Mouse (Mus musculus): ENCODE results near the gene Gm28048. TPM values are rescaled to one million over a fixed set of nuclear protein-coding genes. Genes with fewer than 3 reads are reported as not detected.

Gene Gm28048
- polyA plus RNA-seq, 1 experiment: 21.9 TPM

DNA sequence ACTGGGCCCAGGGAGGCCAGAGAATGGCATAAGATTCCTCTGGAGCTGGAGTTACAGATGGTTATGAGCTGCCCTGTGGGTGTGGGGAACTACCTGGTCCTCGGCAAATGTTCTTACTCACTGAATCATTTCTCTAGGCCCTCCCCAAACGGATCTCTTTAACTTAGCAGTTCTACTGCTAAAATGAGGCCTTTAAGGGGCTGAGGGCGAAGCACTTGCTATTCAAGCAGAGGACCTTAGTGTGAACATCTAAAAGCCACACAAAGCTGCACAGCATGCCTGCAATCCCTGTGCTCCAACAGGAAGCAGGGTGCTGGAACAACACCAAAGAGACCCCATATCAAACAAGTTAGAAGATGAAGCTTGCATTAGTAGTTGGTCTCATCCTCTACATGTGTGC lies 142.4 kb downstream of the Gm28048 start:
- H3K4me1 ChIP-seq (ENCODE audit: control insufficient read depth, insufficient read depth, low read length): peaks cover 27% of the 10 kb centered on the region
- no peak overlapping the region for H3K4me3 ChIP-seq (replicated peaks; ENCODE audit: control insufficient read depth, low read depth, low read length)
- no peak for TF ChIP-seq POLR2A (IDR thresholded peaks at IDR 0.05; ENCODE audit: borderline replicate concordance, control insufficient read depth, low read depth, low read length)
- no peak for TF ChIP-seq CTCF (IDR thresholded peaks at IDR 0.05; ENCODE audit: control insufficient read depth, insufficient read depth, low read length)
- H3K27ac ChIP-seq (ENCODE audit: control insufficient read depth, insufficient read depth, low read depth, low read length, poor library complexity): no peak overlapping the region
- 41% methylated on average over 3 of the region's 3 CpGs for WGBS

DNA sequence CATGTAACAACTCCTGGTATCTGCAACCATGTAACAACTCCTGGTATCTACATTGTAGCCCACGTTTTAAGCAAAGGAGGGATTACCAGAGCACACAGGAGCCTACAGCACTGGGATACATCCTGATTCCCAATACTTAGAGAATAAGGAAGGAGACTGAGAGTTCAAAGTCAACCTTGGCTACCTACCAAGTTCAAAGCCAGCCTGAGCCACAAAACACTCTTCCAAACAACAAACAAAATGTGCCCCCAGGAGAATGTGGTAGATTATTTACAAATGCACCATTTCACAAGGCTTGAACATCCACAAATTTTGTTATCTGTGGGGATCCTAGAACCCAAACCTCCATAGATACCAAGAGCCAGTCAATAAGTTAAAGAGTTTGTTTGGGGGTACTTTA lies 143.5 kb downstream of the Gm28048 start:
- no peak overlapping the region for H3K27ac ChIP-seq (ENCODE audit: control insufficient read depth, insufficient read depth, low read depth, low read length, poor library complexity)
- no peak overlapping the region for H3K4me3 ChIP-seq (replicated peaks; ENCODE audit: control insufficient read depth, low read depth, low read length)
- WGBS: 50% methylated on average over 1 of the region's 1 CpGs
- H3K4me1 ChIP-seq (ENCODE audit: control insufficient read depth, insufficient read depth, low read length): peaks cover 19% of the 10 kb centered on the region
- TF ChIP-seq CTCF (IDR thresholded peaks at IDR 0.05; ENCODE audit: control insufficient read depth, insufficient read depth, low read length) (no peak), POLR2A (IDR thresholded peaks at IDR 0.05; ENCODE audit: borderline replicate concordance, control insufficient read depth, low read depth, low read length) (no peak)

DNA sequence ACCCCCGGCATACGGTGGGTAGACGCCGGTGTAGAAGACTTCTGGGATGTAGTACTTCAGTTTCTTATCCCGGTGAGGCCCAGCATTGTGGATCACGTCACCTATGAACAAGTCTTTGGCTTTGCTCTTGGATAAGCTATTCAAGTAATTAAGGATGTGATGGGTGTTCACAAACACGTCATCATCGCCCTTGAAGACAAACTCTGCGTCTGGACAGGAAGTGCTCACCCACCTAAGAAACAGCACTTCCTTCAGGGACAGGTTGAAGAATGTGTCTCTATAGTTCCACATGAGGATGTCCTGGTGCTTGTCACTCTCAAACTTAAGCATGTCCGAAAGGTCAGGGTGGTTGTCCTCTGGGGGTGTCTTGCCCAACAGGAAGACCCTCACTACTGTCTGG lies 145.6 kb downstream of the Gm28048 start:
- Histone ChIP-seq H3K4me1 (ENCODE audit: control insufficient read depth, insufficient read depth, low read length) (peaks cover 12% of the 10 kb centered on the region), H3K27ac (ENCODE audit: control insufficient read depth, insufficient read depth, low read depth, low read length, poor library complexity) (no peak overlapping the region), H3K4me3 (replicated peaks; ENCODE audit: control insufficient read depth, low read depth, low read length) (no peak overlapping the region)
- 72% methylated on average over 10 of the region's 10 CpGs for WGBS
- TF ChIP-seq POLR2A (IDR thresholded peaks at IDR 0.05; ENCODE audit: borderline replicate concordance, control insufficient read depth, low read depth, low read length) (no peak), CTCF (IDR thresholded peaks at IDR 0.05; ENCODE audit: control insufficient read depth, insufficient read depth, low read length) (no peak)

DNA sequence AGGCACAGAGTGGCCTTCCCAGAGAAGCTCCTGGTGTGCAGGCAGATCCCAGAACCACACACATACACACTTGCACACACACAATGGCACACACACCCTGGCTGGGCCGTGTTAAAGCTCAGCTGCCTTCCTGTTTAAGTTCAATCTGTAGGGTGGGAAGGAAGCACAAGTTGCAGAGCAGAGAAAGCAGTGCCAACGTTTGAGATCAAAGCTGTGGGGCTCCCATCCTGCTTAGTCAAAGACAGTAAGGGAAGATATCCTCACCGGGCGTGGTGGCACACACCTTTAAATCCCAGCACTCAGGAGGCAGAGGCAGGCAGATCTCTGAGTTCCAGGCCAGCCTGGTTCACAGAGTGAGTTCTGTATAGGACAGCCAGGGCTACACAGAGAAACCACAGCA lies 149.3 kb downstream of the Gm28048 start:
- no peak overlapping the region for H3K4me3 ChIP-seq (replicated peaks; ENCODE audit: control insufficient read depth, low read depth, low read length)
- TF ChIP-seq POLR2A (IDR thresholded peaks at IDR 0.05; ENCODE audit: borderline replicate concordance, control insufficient read depth, low read depth, low read length) (no peak), CTCF (IDR thresholded peaks at IDR 0.05; ENCODE audit: control insufficient read depth, insufficient read depth, low read length) (no peak)
- H3K27ac ChIP-seq (ENCODE audit: control insufficient read depth, insufficient read depth, low read depth, low read length, poor library complexity): no peak overlapping the region
- peaks cover 8% of the 10 kb centered on the region for H3K4me1 ChIP-seq (ENCODE audit: control insufficient read depth, insufficient read depth, low read length)
- WGBS: 54% methylated on average over 4 of the region's 4 CpGs

DNA sequence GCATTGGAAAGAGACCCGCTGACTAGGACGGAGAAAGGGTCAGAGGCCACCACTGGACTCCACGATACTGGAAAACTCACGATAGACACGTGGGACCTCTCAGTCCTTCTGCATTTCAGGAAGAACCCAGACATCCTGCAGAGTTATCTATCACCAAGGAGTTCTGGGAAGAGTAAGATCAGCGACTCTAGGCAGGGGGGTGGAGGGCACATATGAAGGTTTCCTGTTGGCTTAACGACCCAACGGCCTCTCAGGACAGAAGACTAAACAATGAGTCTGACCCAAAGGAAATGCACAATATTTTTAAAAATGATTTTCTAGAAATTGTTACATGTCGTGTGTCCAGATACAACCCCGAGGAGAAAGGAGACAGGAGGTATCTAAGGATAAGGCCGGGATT lies 150.0 kb downstream of the Gm28048 start:
- H3K4me1 ChIP-seq (ENCODE audit: control insufficient read depth, insufficient read depth, low read length): peaks cover 7% of the 10 kb centered on the region
- no peak for TF ChIP-seq POLR2A (IDR thresholded peaks at IDR 0.05; ENCODE audit: borderline replicate concordance, control insufficient read depth, low read depth, low read length)
- no peak for TF ChIP-seq CTCF (IDR thresholded peaks at IDR 0.05; ENCODE audit: control insufficient read depth, insufficient read depth, low read length)
- no peak overlapping the region for H3K4me3 ChIP-seq (replicated peaks; ENCODE audit: control insufficient read depth, low read depth, low read length)
- WGBS: 67% methylated on average over 11 of the region's 11 CpGs
- no peak overlapping the region for H3K27ac ChIP-seq (ENCODE audit: control insufficient read depth, insufficient read depth, low read depth, low read length, poor library complexity)

DNA sequence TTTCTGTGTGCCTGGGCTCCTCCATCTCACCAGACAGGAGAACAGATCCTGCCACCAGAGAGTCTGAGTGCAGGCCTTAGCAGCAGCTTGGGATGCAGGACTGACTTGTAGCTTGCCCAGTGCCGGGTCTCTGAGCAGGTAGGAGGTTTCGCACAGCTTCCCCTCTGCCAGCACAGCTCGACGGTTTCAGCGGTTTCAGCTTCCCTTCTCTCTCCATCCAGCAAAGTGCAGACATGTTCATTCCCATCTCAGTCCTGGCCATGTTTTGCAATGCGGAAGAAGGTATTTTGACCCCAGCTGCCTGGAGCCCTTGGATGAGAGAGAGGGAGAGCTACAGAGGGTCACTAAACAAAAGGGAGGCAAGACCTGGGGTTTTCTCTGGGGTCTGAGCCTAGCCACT lies 151.2 kb downstream of the Gm28048 start:
- WGBS: 33% methylated on average over 6 of the region's 6 CpGs
- H3K4me1 ChIP-seq (ENCODE audit: control insufficient read depth, insufficient read depth, low read length): peaks cover 5% of the 10 kb centered on the region
- H3K4me3 ChIP-seq (replicated peaks; ENCODE audit: control insufficient read depth, low read depth, low read length): no peak overlapping the region
- peak overlapping the region; percentile 45; the same call in 1 of the 2 replicates for H3K27ac ChIP-seq (ENCODE audit: control insufficient read depth, insufficient read depth, low read depth, low read length, poor library complexity)
- TF ChIP-seq CTCF (IDR thresholded peaks at IDR 0.05; ENCODE audit: control insufficient read depth, insufficient read depth, low read length) (no peak), POLR2A (IDR thresholded peaks at IDR 0.05; ENCODE audit: borderline replicate concordance, control insufficient read depth, low read depth, low read length) (no peak)

DNA sequence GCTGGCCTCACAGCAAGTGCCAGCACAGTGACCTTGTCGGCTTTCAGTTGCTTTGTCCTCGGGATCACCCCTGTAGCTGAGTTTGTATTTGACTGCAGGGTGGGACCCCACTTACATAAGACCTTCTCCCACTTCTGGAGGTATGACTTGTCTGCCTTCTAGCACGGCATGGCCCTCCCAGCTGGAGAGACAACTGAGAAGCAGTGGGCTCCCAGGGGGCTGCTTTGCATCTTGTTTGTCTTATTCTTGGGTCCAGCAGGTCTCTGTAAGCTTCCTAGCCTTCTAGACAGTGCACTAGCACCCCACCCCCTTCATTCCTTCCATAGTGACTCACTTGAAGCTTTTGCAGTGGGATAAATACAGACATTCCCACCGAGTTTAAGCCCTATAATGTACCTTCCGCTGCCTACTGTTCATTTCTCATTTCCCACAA lies 151.7 kb downstream of the Gm28048 start:
- Histone ChIP-seq H3K4me1 (ENCODE audit: control insufficient read depth, insufficient read depth, low read length) (peaks cover 5% of the 10 kb centered on the region), H3K4me3 (replicated peaks; ENCODE audit: control insufficient read depth, low read depth, low read length) (no peak overlapping the region), H3K27ac (ENCODE audit: control insufficient read depth, insufficient read depth, low read depth, low read length, poor library complexity) (no peak overlapping the region; the same call in 1 of the 2 replicates)
- no peak for TF ChIP-seq CTCF (IDR thresholded peaks at IDR 0.05; ENCODE audit: control insufficient read depth, insufficient read depth, low read length)
- TF ChIP-seq POLR2A (IDR thresholded peaks at IDR 0.05; ENCODE audit: borderline replicate concordance, control insufficient read depth, low read depth, low read length): no peak
- 70% methylated on average over 5 of the region's 5 CpGs for WGBS

DNA sequence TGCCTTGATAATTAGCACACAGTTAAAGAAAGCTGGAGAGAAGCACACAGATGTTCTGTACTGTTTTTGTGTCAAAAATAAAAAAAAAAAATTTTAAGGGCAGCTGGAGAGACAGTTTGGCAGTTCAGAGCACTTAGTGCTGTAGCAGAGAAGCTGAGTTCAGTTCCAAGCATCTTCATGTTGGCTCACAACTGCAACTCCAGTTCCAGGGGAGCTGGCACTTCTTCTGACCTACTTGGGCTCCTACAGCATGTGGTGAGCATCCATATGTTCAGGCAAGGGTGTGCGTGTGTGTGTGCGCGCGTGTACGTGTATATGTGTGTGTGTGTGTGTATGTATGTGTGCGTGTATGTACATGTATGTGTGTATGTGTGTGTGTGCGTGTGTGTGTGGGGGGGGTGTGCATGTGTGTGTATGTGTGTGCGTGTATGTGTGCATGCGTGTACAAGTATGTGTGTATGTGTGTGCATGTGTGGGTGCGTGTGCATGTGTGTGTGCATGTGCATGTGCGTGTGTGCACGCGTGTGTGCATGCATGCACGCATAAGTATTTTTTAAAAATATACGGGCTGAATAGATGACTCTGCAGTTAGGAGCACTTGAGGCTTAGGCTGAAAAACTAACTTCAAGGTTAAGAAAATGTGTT lies 152.8 kb downstream of the Gm28048 start:
- Histone ChIP-seq H3K27ac (ENCODE audit: control insufficient read depth, insufficient read depth, low read depth, low read length, poor library complexity) (no peak overlapping the region), H3K4me1 (ENCODE audit: control insufficient read depth, insufficient read depth, low read length) (peaks cover 7% of the 10 kb centered on the region), H3K4me3 (replicated peaks; ENCODE audit: control insufficient read depth, low read depth, low read length) (no peak overlapping the region)
- 93% methylated on average over 15 of the region's 15 CpGs for WGBS
- TF ChIP-seq POLR2A (IDR thresholded peaks at IDR 0.05; ENCODE audit: borderline replicate concordance, control insufficient read depth, low read depth, low read length): no peak
- TF ChIP-seq CTCF (IDR thresholded peaks at IDR 0.05; ENCODE audit: control insufficient read depth, insufficient read depth, low read length): no peak
